Mouse (Mus musculus) G1E (cell line): ENCODE data around the gene Hectd2.

Experiments
- CTCF ChIP-seq: IDR thresholded peaks from 2 replicates; pipeline ENCODE4 v1.5.1; 2012; ENCODE audit warnings: low read depth, low read length, inconsistent platforms, mixed read lengths
- GATA1 ChIP-seq: IDR thresholded peaks from 2 replicates; pipeline ENCODE4 v1.6.1; 2012; ENCODE audit warnings: borderline replicate concordance, low read length, inconsistent platforms, mixed read lengths
- GATA2 ChIP-seq: IDR thresholded peaks from 2 replicates; pipeline ENCODE4 v1.6.1; 2012; ENCODE audit warnings: low read depth, low read length, inconsistent platforms, borderline replicate concordance
- TAL1 ChIP-seq: conservative IDR thresholded peaks from 2 replicates; pipeline ENCODE4 v1.6.1; 2012; ENCODE audit warnings: low read depth, low read length, inconsistent platforms, mixed read lengths

DNA sequence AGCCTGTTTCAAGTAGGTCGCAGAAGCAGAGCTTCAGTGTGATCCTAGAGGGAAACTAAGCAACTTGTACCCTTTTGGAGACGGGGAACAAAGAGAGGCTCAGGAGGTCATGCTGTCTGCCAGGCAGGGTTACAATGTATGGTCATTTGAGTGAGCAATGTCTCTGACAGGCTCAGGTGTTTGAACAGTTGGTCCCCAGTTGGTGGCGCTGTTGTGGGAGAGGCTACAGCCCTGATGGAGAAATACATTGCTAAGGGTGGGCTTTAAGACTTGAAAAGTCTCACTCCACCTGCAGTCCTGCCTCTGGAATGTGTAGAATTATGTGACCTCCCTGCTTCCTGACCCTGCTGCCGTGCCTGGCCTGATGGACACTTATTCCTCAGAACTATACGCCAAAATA lies 21.4 kb upstream of the Hectd2 start:
- peak; percentile 14; the same call in 1 of the 2 replicates for TF ChIP-seq CTCF
- no peak for TF ChIP-seq GATA1
- no peak for TF ChIP-seq TAL1
- no peak for TF ChIP-seq GATA2
